Mouse (Mus musculus): ENCODE measurements around the gene Angptl1. TPM values are rescaled to one million over a fixed set of nuclear protein-coding genes. Genes with fewer than 3 reads are reported as not detected.

Gene Angptl1
- 0.37 TPM for polyA plus RNA-seq (2015; fragmentation: Illumina TruSeq; extraction: RNeasy Lipid Tissue Mini Kit (QIAGEN cat#74804); ENCODE audit: low read depth, low replicate concordance)

DNA sequence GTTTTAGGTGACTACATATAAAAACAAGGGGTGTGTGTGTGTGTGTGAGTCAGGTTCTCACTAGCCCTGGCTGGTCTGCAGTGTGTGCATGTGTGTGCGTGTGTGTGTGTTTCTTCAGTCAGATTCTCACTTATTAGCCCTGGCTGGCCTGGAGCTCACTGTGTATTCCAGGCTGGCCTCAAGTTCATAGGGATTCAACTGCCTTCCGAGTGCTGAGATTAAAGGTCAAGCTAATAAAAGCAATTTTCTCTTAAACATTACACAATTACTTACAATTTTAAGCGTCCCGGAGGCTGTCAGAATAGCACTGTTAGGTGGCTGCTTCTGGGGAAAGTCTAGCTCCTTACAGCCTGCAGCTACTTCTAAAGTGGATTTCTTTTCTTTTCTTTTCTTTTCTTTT, at the start of gene Angptl1:
TSS of gene Angptl1 (plus strand) at position 386 of the 400 bp plus-strand sequence.

Other genes with a start within 250 kb of the Angptl1 start
- gene Tor3a, start 164.2 kb upstream of the Angptl1 start, polyA plus RNA-seq (2015; fragmentation: Illumina TruSeq; extraction: RNeasy Lipid Tissue Mini Kit (QIAGEN cat#74804); ENCODE audit: low read depth, low replicate concordance): 6.3 TPM
- gene Fam20b, start 119.5 kb upstream of the Angptl1 start, polyA plus RNA-seq (2015; fragmentation: Illumina TruSeq; extraction: RNeasy Lipid Tissue Mini Kit (QIAGEN cat#74804); ENCODE audit: low read depth, low replicate concordance): 59.7 TPM
- gene Ralgps2, start 101.1 kb downstream of the Angptl1 start, polyA plus RNA-seq (2015; fragmentation: Illumina TruSeq; extraction: RNeasy Lipid Tissue Mini Kit (QIAGEN cat#74804); ENCODE audit: low read depth, low replicate concordance): 19.0 TPM